Mouse (Mus musculus) liver, embryonic 14 days (tissue): Measurements from ENCODE around the gene P4htm. TPM values are rescaled to one million over a fixed set of nuclear protein-coding genes. Genes with fewer than 3 reads are reported as not detected.

Source experiments
- polyA plus RNA-seq: library from polyadenylated mRNA; depleted of rRNA; stranded (reverse); fragments of >200 nt; gene quantifications from 2 replicates; pipeline ENCODE4 v1.2.3, GENCODE M21; 2012; rRNA removed

Gene P4htm
- 0.63 and 0.67 TPM in 2 replicates for polyA plus RNA-seq

GRCm38 (mm10) chr9:108596998-108597764 is at the start of gene P4htm:
Gene P4htm (minus strand): TSS chr9:108597667.

GRCm38 (mm10) chr9:108578545-108579343 is 18.7 kb downstream of the P4htm start, which contains the start of gene Wdr6:
Gene Wdr6 (minus strand): TSS chr9:108578739.

GRCm38 (mm10) chr9:108569381-108570206 is 27.9 kb downstream of the P4htm start, which contains the start of gene Dalrd3:
Gene Dalrd3 (plus strand): TSS chr9:108569886.

GRCm38 (mm10) chr9:108566815-108567776 is 30.4 kb downstream of the P4htm start, which contains the start of gene Ndufaf3:
Gene Ndufaf3 (minus strand): TSS chr9:108567434.

GRCm38 (mm10) chr9:108560227-108560841 is 37.1 kb downstream of the P4htm start, which contains the start of gene Impdh2:
Gene Impdh2 (plus strand): TSS chr9:108560286.

Other genes starting within 250 kb of the P4htm start
- 36.5 and 40.0 TPM in 2 replicates for gene Usp4, start 249.8 kb downstream of the P4htm start, polyA plus RNA-seq
- gene 1700102P08Rik, start 204.9 kb downstream of the P4htm start, polyA plus RNA-seq, result 0.36 and 0.61 TPM in 2 replicates
- gene Ccdc36, start 169.2 kb downstream of the P4htm start, polyA plus RNA-seq, result 0.17 TPM in 2 replicates
- not detected in 2 replicates for gene BC048562, start 161.2 kb downstream of the P4htm start, polyA plus RNA-seq
- 9.1 and 10.2 TPM in 2 replicates for gene Ccdc71, start 137.1 kb downstream of the P4htm start, polyA plus RNA-seq
- 10.9 and 12.7 TPM in 2 replicates for gene Klhdc8b, start 136.1 kb downstream of the P4htm start, polyA plus RNA-seq
- gene Lamb2, start 117.9 kb downstream of the P4htm start, polyA plus RNA-seq, result 7.2 and 7.9 TPM in 2 replicates
- 29.8 and 34.1 TPM in 2 replicates for gene Usp19, start 107.1 kb downstream of the P4htm start, polyA plus RNA-seq
- gene Qars, start 90.0 kb downstream of the P4htm start, polyA plus RNA-seq, result 97.1 and 108 TPM in 2 replicates
- 36.9 and 46.0 TPM in 2 replicates for gene Qrich1, start 80.9 kb downstream of the P4htm start, polyA plus RNA-seq
- gene Impdh2, start 37.4 kb downstream of the P4htm start, polyA plus RNA-seq, result 120 and 136 TPM in 2 replicates
- gene Ndufaf3, start 30.2 kb downstream of the P4htm start, polyA plus RNA-seq, result 9.9 and 11.3 TPM in 2 replicates
- gene Dalrd3, start 27.8 kb downstream of the P4htm start, polyA plus RNA-seq, result 38.4 and 45.4 TPM in 2 replicates
- 7.5 and 8.5 TPM in 2 replicates for gene Wdr6, start 18.9 kb downstream of the P4htm start, polyA plus RNA-seq
- gene Arih2, start 51.7 kb upstream of the P4htm start, polyA plus RNA-seq, result 18.2 and 20.6 TPM in 2 replicates
- 6.8 and 9.3 TPM in 2 replicates for gene Slc25a20, start 64.4 kb upstream of the P4htm start, polyA plus RNA-seq
- 5.9 and 7.1 TPM in 2 replicates for gene Prkar2a, start 91.6 kb upstream of the P4htm start, polyA plus RNA-seq
- gene Ip6k2, start 186.1 kb upstream of the P4htm start, polyA plus RNA-seq, result 27.8 and 29.7 TPM in 2 replicates
- gene Nckipsd, start 210.7 kb upstream of the P4htm start, polyA plus RNA-seq, result 3.3 and 3.9 TPM in 2 replicates
- gene Celsr3, start 228.7 kb upstream of the P4htm start, polyA plus RNA-seq, result 0.15 and 0.23 TPM in 2 replicates